Mouse (Mus musculus) embryonic fibroblast, embryonic 13.5 days (primary cell): ENCODE measurements at regions not wholly inside any gene's neighbourhood (a gene's known extent, or its start where the extent isn't known, plus 50 kb on each side); places are given as distances from the start of the nearest gene placed in this dataset.

Experiments used
- H3K27ac ChIP-seq: 2 replicates; pipeline ENCODE4 v1.5.1; 2012; ENCODE audit warnings: low read length, control low read depth, inconsistent platforms; ENCODE audit not compliant: insufficient read depth
- H3K4me1 ChIP-seq: 2 replicates; pipeline ENCODE4 v1.6.1; 2011; ENCODE audit warnings: low read length; ENCODE audit not compliant: control insufficient read depth, insufficient read depth
- H3K4me3 ChIP-seq: 2 replicates; pipeline ENCODE4 v1.5.1; 2011; ENCODE audit warnings: mild to moderate bottlenecking, control low read depth, low read length; ENCODE audit not compliant: insufficient read depth
- CTCF ChIP-seq: IDR thresholded peaks from 2 replicates; pipeline ENCODE4 v1.5.1; 2011; ENCODE audit warnings: mild to moderate bottlenecking, control low read depth, low read length, moderate library complexity, borderline replicate concordance; ENCODE audit not compliant: insufficient read depth
- POLR2A ChIP-seq: IDR thresholded peaks from 2 replicates; pipeline ENCODE4 v1.6.1; 2011; ENCODE audit warnings: low read depth, mild to moderate bottlenecking, control low read depth, low read length, moderate library complexity

- TF ChIP-seq CTCF (no peak), POLR2A (no peak)
Measured at GRCm38 (mm10) chr7:145135971-145136370, 71.9 kb downstream of the 1810010D01Rik start.

GRCm38 (mm10) chr7:145132506-145132905 lies 75.4 kb downstream of the 1810010D01Rik start:
- Histone ChIP-seq H3K27ac (no peak overlapping the region), H3K4me1 (no peaks in the 10 kb centered on the region), H3K4me3 (no peak overlapping the region)
- TF ChIP-seq POLR2A (no peak), CTCF (no peak)

More at GRCm38 (mm10) chr7:145135971-145136370, 71.9 kb downstream of the 1810010D01Rik start:
- no peaks in the 10 kb centered on the region for H3K4me1 ChIP-seq
- H3K4me3 ChIP-seq, result no peak overlapping the region
- no peak overlapping the region for H3K27ac ChIP-seq

DNA sequence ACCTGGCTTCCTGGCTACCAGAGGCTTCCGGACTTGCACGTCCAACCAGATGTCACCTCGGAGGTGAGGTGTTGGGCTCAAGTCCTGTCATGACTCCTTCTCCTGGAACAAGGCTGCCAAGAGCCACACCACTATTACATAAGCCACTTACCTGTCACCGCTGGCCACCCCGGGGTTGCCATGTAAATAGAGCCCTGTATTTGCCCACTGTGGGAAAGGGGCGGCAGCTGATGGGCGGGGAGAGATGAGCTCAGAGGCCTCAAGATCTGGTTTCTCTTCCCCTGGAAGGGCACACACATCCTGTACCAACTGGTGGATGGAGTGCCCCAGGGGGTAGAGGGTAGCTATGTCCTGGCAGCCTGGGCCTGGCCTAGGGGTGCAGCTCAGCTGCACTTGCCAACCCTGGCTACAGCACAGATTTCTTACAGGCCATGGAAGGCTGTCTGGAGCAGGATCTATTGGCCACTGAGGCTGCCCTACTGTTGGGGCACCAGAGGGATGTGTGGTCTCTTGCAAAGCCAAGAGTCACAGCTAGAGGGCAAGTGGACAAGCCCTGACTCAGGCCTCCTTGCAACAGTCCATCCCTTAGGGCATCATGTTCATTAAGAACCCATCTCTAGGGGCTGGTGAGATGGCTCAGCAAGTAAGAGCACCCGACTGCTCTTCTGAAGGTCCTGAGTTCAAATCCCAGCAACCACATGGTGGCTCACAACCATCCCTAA lies 76.3 kb downstream of the 1810010D01Rik start:
- H3K4me3 ChIP-seq, result no peak overlapping the region
- no peak for TF ChIP-seq POLR2A
- no peak for TF ChIP-seq CTCF
- H3K27ac ChIP-seq, result no peak overlapping the region
- H3K4me1 ChIP-seq, result no peaks in the 10 kb centered on the region

DNA sequence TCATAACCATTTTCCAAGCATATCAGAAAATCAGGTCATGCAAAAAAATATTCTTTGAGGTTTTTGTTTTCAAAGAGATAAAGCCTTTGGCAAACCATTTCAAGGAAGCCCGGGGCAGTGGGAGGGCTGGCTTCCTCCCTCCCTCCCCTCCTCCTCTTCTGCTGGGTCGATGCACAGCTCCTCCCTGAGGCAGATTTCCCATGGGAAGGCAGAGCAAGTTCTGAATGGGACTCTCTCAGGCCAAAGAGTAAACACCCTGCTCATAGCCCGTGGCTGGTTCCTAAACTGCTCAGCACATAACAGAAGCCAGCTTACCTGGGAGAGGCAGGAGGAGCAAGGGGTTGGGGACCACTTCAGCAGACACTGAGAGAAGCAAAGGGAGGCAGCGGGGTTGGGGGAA lies 77.9 kb downstream of the 1810010D01Rik start:
- TF ChIP-seq POLR2A (no peak), CTCF (no peak)
- Histone ChIP-seq H3K27ac (no peak overlapping the region), H3K4me1 (no peaks in the 10 kb centered on the region), H3K4me3 (no peak overlapping the region)

DNA sequence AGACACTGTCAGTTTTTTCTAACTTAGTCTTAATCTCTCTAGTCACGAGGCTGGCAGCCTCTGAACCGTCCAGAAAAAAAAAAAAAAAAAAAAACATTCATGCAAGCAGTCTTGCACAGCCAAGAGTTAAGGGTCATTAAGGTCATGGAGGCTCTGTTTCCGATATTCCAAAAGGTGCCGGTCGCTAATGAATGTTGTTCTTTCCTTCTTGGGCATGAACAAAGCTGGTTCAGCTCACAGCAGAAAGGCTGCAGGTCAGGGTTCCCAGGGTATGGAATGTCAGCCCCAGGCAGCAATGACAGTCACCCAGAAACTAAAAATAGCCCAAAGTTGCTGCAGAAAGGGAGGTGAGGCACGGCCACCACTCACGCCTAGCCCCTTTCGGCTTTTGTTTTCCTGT lies 80.3 kb downstream of the 1810010D01Rik start:
- H3K27ac ChIP-seq, result no peak overlapping the region
- H3K4me3 ChIP-seq, result no peak overlapping the region

GRCm38 (mm10) chr7:145127180-145127579 lies 80.7 kb downstream of the 1810010D01Rik start:
- TF ChIP-seq POLR2A (no peak), CTCF (no peak)
- Histone ChIP-seq H3K27ac (no peak overlapping the region), H3K4me3 (no peak overlapping the region), H3K4me1 (no peaks in the 10 kb centered on the region)

More for the DNA sequence above, 80.3 kb downstream of the 1810010D01Rik start:
- no peaks in the 10 kb centered on the region for H3K4me1 ChIP-seq
- no peak for TF ChIP-seq CTCF
- TF ChIP-seq POLR2A, result no peak

- no peak for TF ChIP-seq CTCF
- no peak for TF ChIP-seq POLR2A
- Histone ChIP-seq H3K4me3 (no peak overlapping the region), H3K4me1 (no peaks in the 10 kb centered on the region), H3K27ac (no peak overlapping the region)
Measured at GRCm38 (mm10) chr7:145123996-145124601, 83.8 kb downstream of the 1810010D01Rik start.

DNA sequence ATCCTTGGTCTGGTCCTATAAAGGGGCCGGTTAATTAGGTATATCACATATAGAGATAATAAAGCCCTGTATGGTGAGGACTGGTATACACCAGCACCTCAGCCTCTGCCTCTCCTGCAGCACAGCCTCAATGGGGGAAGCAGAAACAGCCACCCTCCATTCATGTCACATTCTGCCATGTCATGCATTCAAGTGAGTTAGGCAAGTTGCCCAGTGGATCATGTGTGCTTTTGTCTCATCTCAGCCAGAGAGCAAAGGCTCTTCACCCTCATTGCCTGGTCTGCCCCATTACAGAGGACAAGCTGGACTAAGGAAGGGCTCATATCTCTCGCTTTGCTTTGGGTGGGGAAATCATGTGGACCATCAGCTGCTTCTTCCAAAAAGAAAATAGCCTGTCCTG lies 85.4 kb downstream of the 1810010D01Rik start:
- Histone ChIP-seq H3K4me1 (no peaks in the 10 kb centered on the region), H3K4me3 (no peak overlapping the region), H3K27ac (no peak overlapping the region)
- no peak for TF ChIP-seq POLR2A
- TF ChIP-seq CTCF, result no peak

GRCm38 (mm10) chr7:145118406-145118805 lies 89.5 kb downstream of the 1810010D01Rik start:
- no peak overlapping the region for H3K27ac ChIP-seq
- no peak for TF ChIP-seq CTCF
- no peak for TF ChIP-seq POLR2A
- no peaks in the 10 kb centered on the region for H3K4me1 ChIP-seq
- no peak overlapping the region for H3K4me3 ChIP-seq

GRCm38 (mm10) chr7:145114660-145115059 lies 93.3 kb downstream of the 1810010D01Rik start:
- TF ChIP-seq POLR2A, result no peak
- TF ChIP-seq CTCF, result peak; percentile 31; the same call in 1 of the 2 replicates
- no peak overlapping the region for H3K27ac ChIP-seq
- peaks cover 23% of the 10 kb centered on the region for H3K4me1 ChIP-seq
- H3K4me3 ChIP-seq, result no peak overlapping the region

DNA sequence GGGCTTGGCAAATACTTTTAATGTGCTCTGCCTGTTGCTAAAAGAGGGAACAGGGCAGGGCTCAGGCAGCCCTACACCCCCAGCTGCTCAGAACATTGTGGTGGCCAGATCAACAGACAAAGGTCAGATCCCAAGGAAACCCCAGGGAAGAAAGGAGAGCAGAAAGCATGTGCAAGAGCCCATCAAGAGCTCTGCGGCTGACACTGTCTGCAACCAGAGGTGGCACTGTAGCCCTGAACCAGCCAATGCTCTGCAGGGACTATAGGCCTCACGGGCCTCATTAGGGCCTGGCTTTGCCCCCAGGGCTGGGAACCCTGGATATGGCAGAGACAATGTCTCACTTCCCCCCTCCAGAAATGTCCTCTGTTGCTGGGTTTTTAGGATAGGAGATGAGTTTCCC lies 93.8 kb downstream of the 1810010D01Rik start:
- Histone ChIP-seq H3K27ac (no peak overlapping the region), H3K4me1 (peaks cover 26% of the 10 kb centered on the region), H3K4me3 (no peak overlapping the region)
- no peak for TF ChIP-seq CTCF
